Mouse (Mus musculus) heart, postnatal 0 days (tissue): ENCODE measurements around the gene Gm4763. TPM values are rescaled to one million over a fixed set of nuclear protein-coding genes. Genes with fewer than 3 reads are reported as not detected.
"Not testable (repeated sequence)": the region's sequence is repeated elsewhere in the genome, so short reads cannot be mapped to it uniquely, and the experiment has no call there.

Experiments
- ATAC-seq: fragments of 200-750 bp; cut with Nextera tagmentation; 2 replicates; pipeline ENCODE4 v1.8.0; 2017; ENCODE audit warnings: low read depth, moderate number of reproducible peaks, moderate library complexity; ENCODE audit not compliant: insufficient read depth
- DNase-seq: peaks from one replicate; pipeline ENCODE4 v3.0.0-alpha.2; 2016; ENCODE audit warnings: low spot score
- H3K27ac ChIP-seq: fragments of 300-500 bp; sonication (generic); 2 replicates; pipeline ENCODE4 v1.5.1; 2014; ENCODE audit warnings: low read depth, mild to moderate bottlenecking
- H3K27me3 ChIP-seq: fragments of 300-500 bp; sonication (generic); 2 replicates; pipeline ENCODE4 v1.6.1; 2014; ENCODE audit warnings: low read length, mixed read lengths; ENCODE audit not compliant: control insufficient read depth, insufficient read depth
- H3K36me3 ChIP-seq: fragments of 300-500 bp; sonication (generic); replicated peaks from 2 replicates; pipeline ENCODE4 v1.6.1; 2014; ENCODE audit warnings: low read length, mixed read lengths; ENCODE audit not compliant: control insufficient read depth, insufficient read depth
- H3K4me1 ChIP-seq: fragments of 300-500 bp; sonication (generic); 2 replicates; pipeline ENCODE4 v1.6.1; 2014; ENCODE audit warnings: antibody characterized with exemption; ENCODE audit not compliant: control insufficient read depth, insufficient read depth
- H3K4me2 ChIP-seq: fragments of 300-500 bp; sonication (generic); 2 replicates; pipeline ENCODE4 v1.6.1; 2014; ENCODE audit warnings: low read depth, mild to moderate bottlenecking, low read length, moderate library complexity
- H3K4me3 ChIP-seq: fragments of 300-500 bp; sonication (generic); 2 replicates; pipeline ENCODE4 v1.5.1; 2014; ENCODE audit warnings: low read depth, low read length
- H3K9ac ChIP-seq: fragments of 300-500 bp; sonication (generic); replicated peaks from 2 replicates; pipeline ENCODE4 v1.6.1; 2014; ENCODE audit warnings: low read depth, low read length, mixed read lengths
- H3K9me3 ChIP-seq: fragments of 300-500 bp; sonication (generic); replicated peaks from 2 replicates; pipeline ENCODE4 v1.6.1; 2016; ENCODE audit warnings: low read length; ENCODE audit not compliant: control insufficient read depth
- CTCF ChIP-seq: IDR thresholded peaks from 2 replicates; pipeline ENCODE4 v1.5.1; 2016; ENCODE audit warnings: antibody characterized with exemption, control low read depth, low read depth
- EP300 ChIP-seq: IDR thresholded peaks from 2 replicates; pipeline ENCODE4 v1.6.1; 2016; ENCODE audit warnings: antibody characterized with exemption, low read depth
- WGBS: fragments of 180-500 bp; shearing (Covaris S2); extraction: QIAGEN DNeasy Blood & Tissue Kit; methylation state at CpG from one replicate; pipeline ENCODE4 v1.1.7; 2014; 5-methylcytosine and 5-hydroxymethylcytosine counted together
- polyA plus RNA-seq: library from polyadenylated mRNA; unstranded; fragments of >200 nt; fragmentation: Nextera tagmentation; extraction: Ambion mirVana; gene quantifications from 2 replicates; pipeline ENCODE4 v1.2.1, GENCODE M21; 2015
- total RNA-seq: library from RNA; depleted of rRNA; stranded (reverse); fragments of >200 nt; gene quantifications from 2 replicates; pipeline ENCODE4 v1.2.3, GENCODE M21; 2014; ENCODE audit warnings: low replicate concordance

Gene Gm4763
- total and polyA plus RNA-seq, 2 experiments from 2014 or later: not detected

- H3K9ac ChIP-seq: no peak overlapping the region
- WGBS: 67% methylated on average over 6 of the region's 6 CpGs
Observed at GRCm38 (mm10) chr7:24715039-24715438, 11.7 kb downstream of the Gm4763 start.

GRCm38 (mm10) chr7:24708832-24709292 is 17.8 kb downstream of the Gm4763 start, which contains the start of gene BC049730:
Gene BC049730, plus strand, starts transcription at chr7:24709242.
- WGBS: 86% methylated on average over 14 of the region's 14 CpGs
- DNase-seq (no peak), ATAC-seq (no peak)
- TF ChIP-seq CTCF (no peak), EP300 (no peak)
- H3K9ac ChIP-seq: no peak within 1 kb of the TSS
- no peaks in the 10 kb centered on the region for H3K36me3 ChIP-seq
- no peak within 1 kb of the TSS for H3K27ac ChIP-seq
- no peak within 1 kb of the TSS for H3K4me2 ChIP-seq
- H3K27me3 ChIP-seq: no peaks in the 10 kb centered on the region
- no peaks in the 10 kb centered on the region for H3K4me1 ChIP-seq
- H3K9me3 ChIP-seq: no peaks in the 10 kb centered on the region
- H3K4me3 ChIP-seq: no peak within 1 kb of the TSS

More at GRCm38 (mm10) chr7:24715039-24715438, 11.7 kb downstream of the Gm4763 start:
- Histone ChIP-seq H3K4me2 (no peak overlapping the region), H3K9me3 (no peaks in the 10 kb centered on the region), H3K4me3 (no peak overlapping the region), H3K36me3 (no peaks in the 10 kb centered on the region), H3K27ac (no peak overlapping the region), H3K4me1 (no peaks in the 10 kb centered on the region), H3K27me3 (no peaks in the 10 kb centered on the region)
- TF ChIP-seq EP300 (no peak), CTCF (no peak)
- no peak for ATAC-seq
- DNase-seq: no peak

GRCm38 (mm10) chr7:24702841-24703240 is 23.9 kb downstream of the Gm4763 start:
- DNase-seq, H3K4me1 ChIP-seq, H3K27me3 ChIP-seq, ATAC-seq, H3K36me3 ChIP-seq, H3K9ac ChIP-seq, H3K4me3 ChIP-seq, H3K27ac ChIP-seq, H3K9me3 ChIP-seq, H3K4me2 ChIP-seq: not testable (repeated sequence)
- WGBS: 69% methylated on average over 9 of the region's 9 CpGs

- not testable (repeated sequence) for DNase-seq, ATAC-seq
Observed at GRCm38 (mm10) chr7:24697891-24698290, 28.8 kb downstream of the Gm4763 start.

GRCm38 (mm10) chr7:24692693-24693092 is 34.0 kb downstream of the Gm4763 start:
- H3K36me3 ChIP-seq, ATAC-seq, H3K4me2 ChIP-seq, H3K4me1 ChIP-seq, DNase-seq, H3K27ac ChIP-seq, H3K9me3 ChIP-seq, H3K9ac ChIP-seq, H3K4me3 ChIP-seq, H3K27me3 ChIP-seq: not testable (repeated sequence)
- 71% methylated on average over 3 of the region's 3 CpGs for WGBS

More at GRCm38 (mm10) chr7:24697891-24698290, 28.8 kb downstream of the Gm4763 start:
- not testable (repeated sequence) for H3K4me1 ChIP-seq, H3K4me3 ChIP-seq, H3K9ac ChIP-seq, H3K36me3 ChIP-seq, H3K9me3 ChIP-seq, H3K27me3 ChIP-seq, H3K27ac ChIP-seq, H3K4me2 ChIP-seq
- WGBS: 82% methylated on average over 4 of the region's 4 CpGs

GRCm38 (mm10) chr7:24687519-24687918 is 39.2 kb downstream of the Gm4763 start:
- DNase-seq: not testable (repeated sequence)

GRCm38 (mm10) chr7:24684121-24684520 is 42.6 kb downstream of the Gm4763 start:
- DNase-seq, H3K9me3 ChIP-seq, H3K9ac ChIP-seq, H3K27me3 ChIP-seq, ATAC-seq, H3K27ac ChIP-seq, H3K36me3 ChIP-seq, H3K4me1 ChIP-seq, H3K4me3 ChIP-seq, H3K4me2 ChIP-seq: not testable (repeated sequence)
- 66% methylated on average over 7 of the region's 7 CpGs for WGBS

More at GRCm38 (mm10) chr7:24687519-24687918, 39.2 kb downstream of the Gm4763 start:
- not testable (repeated sequence) for H3K4me1 ChIP-seq, H3K27me3 ChIP-seq, H3K9me3 ChIP-seq, H3K36me3 ChIP-seq, ATAC-seq, H3K4me3 ChIP-seq, H3K4me2 ChIP-seq, H3K27ac ChIP-seq, H3K9ac ChIP-seq
- 85% methylated on average over 10 of the region's 10 CpGs for WGBS
